Mouse (Mus musculus) CH12.LX (cell line): ENCODE measurements around the gene Mis18a.

Experiments
- CTCF ChIP-seq, 2 experiments: IDR thresholded peaks in 1 of 2; conservative IDR thresholded peaks in 1 of 2; 2 replicates each; pipeline ENCODE4 v1.5.1; 2011 to 2012; ENCODE audit warnings: low read depth in 2 of 2, low read length in 2 of 2, improper control_type of control experiment in 1 of 2, inconsistent platforms in 1 of 2, mild to moderate bottlenecking in 1 of 2, moderate library complexity in 1 of 2
- GABPA ChIP-seq: IDR thresholded peaks from 2 replicates; pipeline ENCODE4 v1.6.1; 2012; ENCODE audit warnings: low read depth, low read length, improper control_type of control experiment, inconsistent platforms; ENCODE audit not compliant: insufficient replicate concordance
- KAT2A ChIP-seq: IDR thresholded peaks from 2 replicates; pipeline ENCODE4 v1.6.1; 2012; ENCODE audit warnings: low read length, improper control_type of control experiment, inconsistent platforms; ENCODE audit not compliant: insufficient replicate concordance
- MAX ChIP-seq: IDR thresholded peaks from 2 replicates; pipeline ENCODE4 v1.6.1; 2011; ENCODE audit warnings: low read length, improper control_type of control experiment
- POLR2AphosphoS2 ChIP-seq: IDR thresholded peaks from 2 replicates; pipeline ENCODE4 v1.6.1; 2011; ENCODE audit warnings: low read depth, low read length, improper control_type of control experiment
- RCOR1 ChIP-seq: conservative IDR thresholded peaks from 2 replicates; pipeline ENCODE4 v1.6.1; 2012; ENCODE audit warnings: low read depth, mild to moderate bottlenecking, inconsistent platforms, low read length, improper control_type of control experiment
- UBTF ChIP-seq: IDR thresholded peaks from 2 replicates; pipeline ENCODE4 v1.6.1; 2012; ENCODE audit warnings: low read depth, mild to moderate bottlenecking, inconsistent platforms, low read length, improper control_type of control experiment, moderate library complexity
- ZMIZ1 ChIP-seq: IDR thresholded peaks from 2 replicates; pipeline ENCODE4 v1.6.1; 2012; ENCODE audit warnings: low read depth, mild to moderate bottlenecking, inconsistent platforms, low read length, improper control_type of control experiment

DNA sequence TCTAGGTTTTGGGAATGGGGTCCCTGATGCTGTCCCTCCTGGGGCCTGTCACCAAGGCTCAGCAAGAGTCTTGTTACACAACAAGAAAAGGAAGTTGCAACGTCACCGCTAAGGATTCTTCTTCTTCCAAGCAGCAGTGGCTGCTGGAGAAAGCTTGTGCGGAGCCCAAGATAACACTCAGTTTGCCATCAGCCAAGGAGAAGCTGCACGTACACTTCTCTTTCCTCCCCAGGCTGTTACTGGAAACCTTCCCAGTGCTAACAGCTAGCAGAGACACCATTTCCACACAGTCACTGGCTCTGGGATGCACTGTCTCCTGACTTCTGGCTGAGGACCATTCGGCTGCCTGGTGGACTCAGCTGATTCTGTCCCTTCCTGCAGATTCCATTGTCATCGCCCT lies 19.9 kb upstream of the Mis18a start:
- no peak for TF ChIP-seq CTCF (conservative IDR thresholded peaks at IDR 0.05 in 1 of 2, IDR thresholded peaks at IDR 0.05 in 1 of 2; ENCODE audit: low read depth in 2 of 2, low read length in 2 of 2)
- no peak for TF ChIP-seq GABPA
- no peak for TF ChIP-seq UBTF
- no peak for TF ChIP-seq KAT2A
- no peak for TF ChIP-seq RCOR1
- no peak for TF ChIP-seq POLR2AphosphoS2
- TF ChIP-seq ZMIZ1: no peak
- TF ChIP-seq MAX: no peak
